Mouse (Mus musculus) heart, embryonic 11.5 days (tissue): ENCODE data around the gene Scand1. TPM values are rescaled to one million over a fixed set of nuclear protein-coding genes. Genes with fewer than 3 reads are reported as not detected.

Experiments used
- ATAC-seq: fragments of 200-750 bp; cut with Nextera tagmentation; replicated peaks from 2 replicates; pipeline ENCODE4 v1.8.0; 2017; ENCODE audit warnings: moderate library complexity; ENCODE audit not compliant: insufficient number of reproducible peaks, low FRiP score, low TSS enrichment
- H3K27ac ChIP-seq: fragments of 300-500 bp; sonication (generic); 2 replicates; pipeline ENCODE4 v1.5.1; 2014; ENCODE audit warnings: mild to moderate bottlenecking, low read depth, low read length
- H3K27me3 ChIP-seq: fragments of 300-500 bp; sonication (generic); 2 replicates; pipeline ENCODE4 v1.6.1; 2014; ENCODE audit warnings: mild to moderate bottlenecking, low read length, mixed read lengths; ENCODE audit not compliant: control insufficient read depth, insufficient read depth
- H3K36me3 ChIP-seq: fragments of 300-500 bp; sonication (generic); 2 replicates; pipeline ENCODE4 v1.6.1; 2014; ENCODE audit warnings: mild to moderate bottlenecking, low read length, moderate library complexity, mixed read lengths; ENCODE audit not compliant: control insufficient read depth, insufficient read depth
- H3K4me1 ChIP-seq: fragments of 300-500 bp; sonication (generic); 2 replicates; pipeline ENCODE4 v1.6.1; 2014; ENCODE audit warnings: low read length; ENCODE audit not compliant: control insufficient read depth, insufficient read depth
- H3K4me2 ChIP-seq: fragments of 300-500 bp; sonication (generic); 2 replicates; pipeline ENCODE4 v1.6.1; 2014; ENCODE audit warnings: mild to moderate bottlenecking, moderate library complexity
- H3K4me3 ChIP-seq: fragments of 300-500 bp; sonication (generic); 2 replicates; pipeline ENCODE4 v1.5.1; 2014; ENCODE audit warnings: low read depth, low read length
- H3K9ac ChIP-seq: fragments of 300-500 bp; sonication (generic); 2 replicates; pipeline ENCODE4 v1.6.1; 2014; ENCODE audit warnings: mild to moderate bottlenecking, low read depth, low read length, moderate library complexity
- H3K9me3 ChIP-seq: fragments of 300-500 bp; sonication (generic); replicated peaks from 2 replicates; pipeline ENCODE4 v1.6.1; 2016; ENCODE audit warnings: low read length; ENCODE audit not compliant: control insufficient read depth
- WGBS: fragments of 180-500 bp; shearing (Covaris S2); extraction: QIAGEN DNeasy Blood & Tissue Kit; methylation state at CpG from one replicate; pipeline ENCODE4 v1.1.7; 2014; ENCODE audit not compliant: insufficient replicate concordance; 5-methylcytosine and 5-hydroxymethylcytosine counted together
- polyA plus RNA-seq: library from polyadenylated mRNA; unstranded; fragments of >200 nt; fragmentation: Nextera tagmentation; extraction: Ambion mirVana; gene quantifications from 2 replicates; pipeline ENCODE4 v1.2.1, GENCODE M21; 2014

The Scand1 gene
- polyA plus RNA-seq, 1 experiment from 2014 or later = 59.0 TPM

GRCm38 (mm10) chr2:156311841-156312291 lies 638 bp downstream of the Scand1 start:
- Histone ChIP-seq H3K4me2 (peak overlapping the region; percentile 73), H3K9me3 (no peaks in the 10 kb centered on the region), H3K36me3 (no peaks in the 10 kb centered on the region), H3K27me3 (no peaks in the 10 kb centered on the region), H3K4me1 (no peaks in the 10 kb centered on the region; the same call in 1 of the 2 replicates), H3K4me3 (peak overlapping the region; percentile 93), H3K27ac (peak overlapping the region; percentile 97), H3K9ac (peak overlapping the region; percentile 97)
- WGBS = under 1% methylated on average over 53 of the region's 53 CpGs
- ATAC-seq = peak; percentile 63

- Histone ChIP-seq H3K27me3 (no peaks in the 10 kb centered on the region), H3K4me3 (peak overlapping the region; percentile 93), H3K4me2 (peak overlapping the region; percentile 73), H3K9ac (peak overlapping the region; percentile 97), H3K27ac (peak overlapping the region; percentile 97), H3K9me3 (no peaks in the 10 kb centered on the region), H3K4me1 (no peaks in the 10 kb centered on the region; the same call in 1 of the 2 replicates), H3K36me3 (no peaks in the 10 kb centered on the region)
- ATAC-seq = no peak
- WGBS = 22% methylated on average over 8 of the region's 8 CpGs
These were observed 1.1 kb downstream of the Scand1 start for GRCm38 (mm10) chr2:156311441-156311840.

- ATAC-seq = no peak
- 89% methylated on average over 5 of the region's 5 CpGs for WGBS
- Histone ChIP-seq H3K9ac (no peak overlapping the region), H3K36me3 (no peaks in the 10 kb centered on the region), H3K27ac (no peak overlapping the region), H3K27me3 (no peaks in the 10 kb centered on the region), H3K4me2 (peak overlapping the region; percentile 73), H3K9me3 (no peaks in the 10 kb centered on the region), H3K4me3 (no peak overlapping the region), H3K4me1 (no peaks in the 10 kb centered on the region; the same call in 1 of the 2 replicates)
These were observed 1.6 kb downstream of the Scand1 start for GRCm38 (mm10) chr2:156310945-156311344.

GRCm38 (mm10) chr2:156310455-156310854 lies 2.0 kb downstream of the Scand1 start:
- no peak for ATAC-seq
- WGBS = 93% methylated on average over 5 of the region's 5 CpGs
- Histone ChIP-seq H3K9me3 (no peaks in the 10 kb centered on the region), H3K36me3 (no peaks in the 10 kb centered on the region), H3K27me3 (no peaks in the 10 kb centered on the region), H3K4me2 (no peak overlapping the region), H3K27ac (no peak overlapping the region), H3K9ac (no peak overlapping the region), H3K4me1 (no peaks in the 10 kb centered on the region; the same call in 1 of the 2 replicates), H3K4me3 (no peak overlapping the region)

- Histone ChIP-seq H3K4me2 (no peak overlapping the region), H3K27me3 (no peaks in the 10 kb centered on the region), H3K36me3 (peaks cover 3% of the 10 kb centered on the region; the same call in 1 of the 2 replicates), H3K9ac (no peak overlapping the region), H3K4me1 (no peaks in the 10 kb centered on the region; the same call in 1 of the 2 replicates), H3K9me3 (no peaks in the 10 kb centered on the region), H3K27ac (no peak overlapping the region), H3K4me3 (no peak overlapping the region)
- WGBS = 91% methylated on average over 5 of the region's 5 CpGs
- no peak for ATAC-seq
These were observed 2.6 kb downstream of the Scand1 start for GRCm38 (mm10) chr2:156309948-156310347.

- no peak overlapping the region for H3K27ac ChIP-seq
- WGBS = 59% methylated on average over 5 of the region's 5 CpGs
- H3K9ac ChIP-seq = no peak overlapping the region
- H3K36me3 ChIP-seq = peaks cover 10% of the 10 kb centered on the region
- ATAC-seq = no peak
- H3K27me3 ChIP-seq = no peaks in the 10 kb centered on the region
- no peaks in the 10 kb centered on the region; the same call in 1 of the 2 replicates for H3K4me1 ChIP-seq
- H3K4me2 ChIP-seq = no peak overlapping the region
- H3K4me3 ChIP-seq = no peak overlapping the region
- no peaks in the 10 kb centered on the region for H3K9me3 ChIP-seq
These were observed 5.2 kb downstream of the Scand1 start for GRCm38 (mm10) chr2:156307261-156307660.

- Histone ChIP-seq H3K4me3 (no peak overlapping the region), H3K27ac (no peak overlapping the region), H3K9me3 (no peaks in the 10 kb centered on the region), H3K9ac (no peak overlapping the region), H3K4me2 (no peak overlapping the region), H3K27me3 (no peaks in the 10 kb centered on the region), H3K4me1 (no peaks in the 10 kb centered on the region), H3K36me3 (peaks cover 10% of the 10 kb centered on the region)
- no peak for ATAC-seq
- 86% methylated on average over 2 of the region's 2 CpGs for WGBS
These were observed 6.7 kb downstream of the Scand1 start for GRCm38 (mm10) chr2:156305818-156306217.

- Histone ChIP-seq H3K4me2 (no peak overlapping the region), H3K27me3 (no peaks in the 10 kb centered on the region), H3K4me1 (no peaks in the 10 kb centered on the region), H3K4me3 (no peak overlapping the region), H3K36me3 (peaks cover 11% of the 10 kb centered on the region), H3K9me3 (no peaks in the 10 kb centered on the region), H3K27ac (no peak overlapping the region), H3K9ac (no peak overlapping the region)
- ATAC-seq = no peak
- 85% methylated on average over 4 of the region's 4 CpGs for WGBS
These were observed 8.2 kb downstream of the Scand1 start for GRCm38 (mm10) chr2:156304351-156304750.

- Histone ChIP-seq H3K27me3 (no peaks in the 10 kb centered on the region), H3K9ac (no peak overlapping the region), H3K36me3 (peaks cover 11% of the 10 kb centered on the region), H3K4me3 (no peak overlapping the region), H3K4me2 (no peak overlapping the region), H3K27ac (no peak overlapping the region), H3K4me1 (peaks cover 4% of the 10 kb centered on the region; the same call in 1 of the 2 replicates), H3K9me3 (no peaks in the 10 kb centered on the region)
- WGBS = 84% methylated on average over 4 of the region's 4 CpGs
- ATAC-seq = no peak
These were observed 10.4 kb downstream of the Scand1 start for GRCm38 (mm10) chr2:156302063-156302462.
